Mouse (Mus musculus): ENCODE data around the gene Ngf. TPM values are rescaled to one million over a fixed set of nuclear protein-coding genes. Genes with fewer than 3 reads are reported as not detected.
A peak's percentile ranks its signal among the peaks of the same experiment; 100 is the strongest.

The Ngf gene
- polyA plus RNA-seq, 1 experiment from 2014 or later = 1.0 TPM

DNA sequence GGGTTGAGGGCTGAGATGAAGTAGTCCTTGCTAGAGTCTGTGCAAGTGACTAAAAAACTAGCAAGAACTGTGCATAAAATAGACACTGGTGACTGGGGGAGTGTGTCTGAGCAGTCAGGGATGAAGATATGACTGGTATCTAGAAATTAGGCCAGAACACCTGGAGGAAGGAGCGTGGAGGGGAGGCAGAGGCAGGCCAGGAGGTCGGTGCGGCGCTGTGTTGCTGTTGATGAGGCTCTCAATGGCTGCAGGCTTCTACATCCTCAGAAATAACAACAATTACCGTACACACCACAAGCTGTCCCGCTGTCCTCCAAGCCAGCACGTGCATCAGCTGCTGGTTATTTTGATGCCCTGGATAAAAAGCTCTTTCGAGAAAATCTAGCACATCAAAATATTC lies 2.6 kb upstream of the Ngf start:
- Histone ChIP-seq H3K27ac (ENCODE audit: low read depth, low read length) (no peak overlapping the region), H3K9ac (ENCODE audit: low read depth, low read length) (no peak overlapping the region), H3K4me3 (ENCODE audit: low read length) (no peak overlapping the region), H3K36me3 (ENCODE audit: control insufficient read depth, insufficient read depth, low read length) (no peaks in the 10 kb centered on the region), H3K4me1 (ENCODE audit: control insufficient read depth, insufficient read depth, low read depth, low read length) (no peaks in the 10 kb centered on the region; the same call in 1 of the 2 replicates), H3K9me3 (ENCODE audit: control insufficient read depth, low read length) (no peaks in the 10 kb centered on the region), H3K27me3 (replicated peaks; ENCODE audit: control insufficient read depth, insufficient read depth, low read length) (peaks cover 26% of the 10 kb centered on the region), H3K4me2 (ENCODE audit: low read length) (no peak overlapping the region)
- 80% methylated on average over 8 of the region's 8 CpGs for WGBS
- no peak for ATAC-seq

DNA sequence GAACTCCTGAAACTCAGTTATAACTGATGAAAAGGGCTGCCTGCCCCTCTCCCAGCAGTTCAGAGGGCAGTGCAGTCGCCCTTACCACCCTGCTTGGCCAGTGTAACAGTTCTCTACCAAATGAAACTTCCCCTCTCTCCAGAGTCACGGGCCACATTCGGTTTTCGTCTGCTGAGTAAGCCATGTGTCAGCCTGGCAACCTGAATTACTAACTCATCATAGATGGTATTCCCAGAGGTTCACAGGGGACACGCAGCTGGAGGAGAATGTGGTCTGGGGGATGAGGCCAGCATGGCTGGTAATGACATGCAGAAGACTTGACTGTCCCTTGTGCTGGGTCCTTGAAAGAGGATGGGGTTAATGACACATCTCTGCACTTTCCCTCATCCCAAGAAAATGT lies 1.5 kb downstream of the Ngf start:
- ATAC-seq = no peak
- no peak overlapping the region for H3K9ac ChIP-seq (ENCODE audit: low read depth, low read length)
- peaks cover 26% of the 10 kb centered on the region for H3K27me3 ChIP-seq (replicated peaks; ENCODE audit: control insufficient read depth, insufficient read depth, low read length)
- no peaks in the 10 kb centered on the region; the same call in 1 of the 2 replicates for H3K4me1 ChIP-seq (ENCODE audit: control insufficient read depth, insufficient read depth, low read depth, low read length)
- H3K27ac ChIP-seq (ENCODE audit: low read depth, low read length) = no peak overlapping the region
- H3K9me3 ChIP-seq (ENCODE audit: control insufficient read depth, low read length) = no peaks in the 10 kb centered on the region
- 73% methylated on average over 5 of the region's 5 CpGs for WGBS
- H3K4me2 ChIP-seq (ENCODE audit: low read length) = no peak overlapping the region
- H3K36me3 ChIP-seq (ENCODE audit: control insufficient read depth, insufficient read depth, low read length) = no peaks in the 10 kb centered on the region
- H3K4me3 ChIP-seq (ENCODE audit: low read length) = no peak overlapping the region

DNA sequence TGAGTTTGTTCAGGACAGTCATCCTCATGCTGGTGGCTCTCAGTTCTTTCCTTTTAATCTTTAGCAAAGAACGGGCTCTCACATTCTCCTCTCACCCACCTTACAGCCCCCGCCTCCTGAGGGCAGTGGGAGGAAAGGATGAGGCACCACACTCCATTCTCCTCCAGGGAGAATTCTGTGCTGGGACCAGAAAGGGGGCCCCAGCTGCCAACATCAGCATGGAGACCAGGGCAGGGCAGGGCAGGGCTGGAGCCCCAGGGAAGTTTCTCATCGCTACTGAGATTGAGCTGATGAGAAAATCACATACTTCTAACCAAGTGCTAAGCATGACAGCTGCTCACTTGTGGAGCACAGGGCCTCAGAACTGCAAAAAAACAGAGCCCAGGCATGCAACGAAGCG lies 2.1 kb downstream of the Ngf start:
- Histone ChIP-seq H3K9me3 (ENCODE audit: control insufficient read depth, low read length) (no peaks in the 10 kb centered on the region), H3K4me1 (ENCODE audit: control insufficient read depth, insufficient read depth, low read depth, low read length) (no peaks in the 10 kb centered on the region; the same call in 1 of the 2 replicates), H3K27ac (ENCODE audit: low read depth, low read length) (no peak overlapping the region), H3K27me3 (replicated peaks; ENCODE audit: control insufficient read depth, insufficient read depth, low read length) (peaks cover 26% of the 10 kb centered on the region), H3K36me3 (ENCODE audit: control insufficient read depth, insufficient read depth, low read length) (no peaks in the 10 kb centered on the region), H3K4me3 (ENCODE audit: low read length) (no peak overlapping the region), H3K9ac (ENCODE audit: low read depth, low read length) (no peak overlapping the region), H3K4me2 (ENCODE audit: low read length) (no peak overlapping the region)
- WGBS = 68% methylated on average over 5 of the region's 5 CpGs
- no peak for ATAC-seq

DNA sequence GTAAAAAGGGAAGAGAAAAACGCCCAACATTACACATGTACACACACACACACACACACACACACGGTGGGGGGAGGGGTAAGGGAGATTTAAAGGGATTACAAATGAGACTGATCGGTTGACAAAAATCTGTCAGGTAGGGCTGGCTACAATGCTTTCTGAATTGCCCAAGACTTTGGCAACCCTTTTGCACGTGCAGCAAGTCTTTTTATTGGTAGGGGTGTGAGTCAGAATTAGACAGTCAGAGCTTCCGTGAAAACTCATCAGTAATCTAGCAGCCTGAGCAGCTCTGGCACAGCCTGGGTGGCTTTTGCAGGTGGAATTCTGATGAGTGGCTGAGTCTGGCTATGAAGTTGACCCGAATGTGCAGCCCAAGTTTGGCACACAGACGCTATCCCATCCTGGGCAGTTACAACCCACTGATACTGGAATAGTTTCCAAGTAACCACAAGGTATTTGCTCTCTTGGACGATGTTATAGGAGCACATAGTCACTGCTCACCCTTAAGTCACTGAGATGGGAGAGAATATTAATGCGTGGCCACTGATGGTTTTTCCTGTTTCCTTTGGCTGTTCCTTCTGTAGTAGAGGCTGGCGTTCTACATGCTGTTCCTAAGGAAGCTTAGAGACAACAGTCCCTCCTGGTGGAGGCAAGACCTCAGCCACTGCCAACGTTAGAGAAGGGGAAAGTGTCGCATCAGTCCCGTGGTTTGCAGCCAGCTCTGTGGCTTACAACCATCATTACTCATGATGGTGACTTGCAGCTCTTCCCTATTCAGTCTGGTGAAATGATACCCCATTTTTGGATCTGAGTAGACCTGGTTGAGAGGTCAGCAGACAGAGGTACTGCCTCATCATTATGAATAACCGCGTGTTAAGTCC lies 4.8 kb downstream of the Ngf start:
- no peaks in the 10 kb centered on the region for H3K36me3 ChIP-seq (ENCODE audit: control insufficient read depth, insufficient read depth, low read length)
- no peak overlapping the region for H3K4me3 ChIP-seq (ENCODE audit: low read length)
- no peaks in the 10 kb centered on the region for H3K9me3 ChIP-seq (ENCODE audit: control insufficient read depth, low read length)
- H3K4me1 ChIP-seq (ENCODE audit: control insufficient read depth, insufficient read depth, low read depth, low read length) = no peaks in the 10 kb centered on the region; the same call in 1 of the 2 replicates
- peak; percentile 54 for ATAC-seq
- no peak overlapping the region for H3K27ac ChIP-seq (ENCODE audit: low read depth, low read length)
- no peak overlapping the region for H3K4me2 ChIP-seq (ENCODE audit: low read length)
- peaks cover 16% of the 10 kb centered on the region for H3K27me3 ChIP-seq (replicated peaks; ENCODE audit: control insufficient read depth, insufficient read depth, low read length)
- H3K9ac ChIP-seq (ENCODE audit: low read depth, low read length) = no peak overlapping the region
- 81% methylated on average over 15 of the region's 15 CpGs for WGBS

DNA sequence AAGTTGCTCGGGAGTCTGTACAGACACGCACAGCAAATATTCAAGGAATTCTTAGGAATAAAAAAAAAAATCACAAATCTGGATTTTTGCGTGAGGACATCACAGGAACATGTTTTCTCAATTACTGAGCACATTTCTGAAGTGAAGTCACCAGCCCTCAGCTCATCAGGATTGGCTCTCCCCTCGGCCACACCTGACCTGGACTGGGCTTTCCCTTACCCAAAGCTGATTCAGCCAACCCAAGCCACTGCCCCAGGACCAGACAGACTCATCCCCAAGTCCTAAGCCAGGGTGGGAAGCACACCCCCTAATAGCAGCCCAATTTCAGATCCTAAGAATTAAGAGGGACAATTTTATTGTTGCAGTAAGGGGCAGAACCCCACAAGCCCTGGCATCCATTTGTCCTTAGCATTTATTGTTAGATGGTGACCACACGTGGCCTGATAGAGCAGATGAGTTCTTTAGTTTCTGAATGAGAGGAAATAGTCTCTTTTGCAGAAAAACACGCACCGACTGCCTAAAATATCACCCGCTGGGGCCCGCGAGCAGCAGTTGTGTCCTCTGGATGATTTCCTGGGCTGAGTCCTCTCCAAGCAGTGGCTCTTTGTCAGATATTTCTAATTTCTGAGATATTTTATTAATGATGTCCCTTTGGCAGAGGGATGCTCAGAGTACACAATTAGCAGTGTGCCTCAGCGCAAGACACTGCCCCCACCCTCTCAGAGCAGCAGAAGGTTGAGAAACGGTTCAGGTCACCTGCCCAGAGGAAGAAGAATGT lies 8.4 kb downstream of the Ngf start:
- no peaks in the 10 kb centered on the region for H3K9me3 ChIP-seq (ENCODE audit: control insufficient read depth, low read length)
- no peaks in the 10 kb centered on the region for H3K4me1 ChIP-seq (ENCODE audit: control insufficient read depth, insufficient read depth, low read depth, low read length)
- no peaks in the 10 kb centered on the region for H3K36me3 ChIP-seq (ENCODE audit: control insufficient read depth, insufficient read depth, low read length)
- H3K9ac ChIP-seq (ENCODE audit: low read depth, low read length) = no peak overlapping the region
- whole genome bisulfite sequencing = 90% methylated on average over 12 of the region's 12 CpGs
- H3K4me2 ChIP-seq (ENCODE audit: low read length) = no peak overlapping the region
- H3K27ac ChIP-seq (ENCODE audit: low read depth, low read length) = no peak overlapping the region
- H3K27me3 ChIP-seq (replicated peaks; ENCODE audit: control insufficient read depth, insufficient read depth, low read length) = no peaks in the 10 kb centered on the region
- ATAC-seq = no peak
- no peak overlapping the region for H3K4me3 ChIP-seq (ENCODE audit: low read length)

DNA sequence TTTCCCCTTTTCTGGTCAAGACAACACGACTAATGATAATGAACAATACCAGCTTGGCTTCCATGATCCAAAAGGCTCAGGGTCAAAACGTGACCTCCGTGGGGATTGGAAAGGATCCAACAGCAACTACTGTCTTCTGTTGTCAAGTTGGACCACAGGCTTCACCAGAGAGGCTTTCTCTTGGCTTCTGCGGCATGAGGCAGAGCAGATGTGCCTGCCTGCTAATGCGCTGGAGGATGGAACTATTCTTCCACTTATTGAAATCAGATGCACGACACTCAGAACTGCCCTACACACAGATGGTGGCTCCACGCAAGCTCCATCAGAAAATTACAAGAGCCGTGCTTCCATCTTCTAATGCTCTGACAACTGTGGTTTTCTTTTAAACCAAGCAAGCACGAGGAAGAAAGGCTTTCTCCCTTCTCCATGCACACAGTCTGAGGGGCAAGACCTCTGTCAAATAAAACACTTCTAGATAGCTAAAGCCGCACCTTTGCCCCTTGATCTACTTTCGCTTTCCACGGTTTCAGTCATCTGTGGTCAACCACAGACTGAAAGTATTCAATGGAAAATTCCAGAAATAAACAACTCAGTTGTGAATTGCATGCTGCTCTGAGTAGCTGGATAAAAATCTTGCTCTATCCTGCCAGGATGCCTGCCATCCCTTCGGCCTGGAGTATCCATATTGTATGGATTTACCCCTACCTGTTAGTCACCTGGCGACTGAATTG lies 20.8 kb downstream of the Ngf start:
- H3K9ac ChIP-seq (ENCODE audit: low read depth, low read length) = no peak overlapping the region
- WGBS = 70% methylated on average over 14 of the region's 14 CpGs
- no peaks in the 10 kb centered on the region for H3K36me3 ChIP-seq (ENCODE audit: control insufficient read depth, insufficient read depth, low read length)
- no peak overlapping the region for H3K4me2 ChIP-seq (ENCODE audit: low read length)
- H3K4me3 ChIP-seq (ENCODE audit: low read length) = no peak overlapping the region
- H3K9me3 ChIP-seq (ENCODE audit: control insufficient read depth, low read length) = no peaks in the 10 kb centered on the region
- ATAC-seq = no peak
- no peaks in the 10 kb centered on the region for H3K27me3 ChIP-seq (replicated peaks; ENCODE audit: control insufficient read depth, insufficient read depth, low read length)
- H3K4me1 ChIP-seq (ENCODE audit: control insufficient read depth, insufficient read depth, low read depth, low read length) = no peaks in the 10 kb centered on the region
- H3K27ac ChIP-seq (ENCODE audit: low read depth, low read length) = no peak overlapping the region

DNA sequence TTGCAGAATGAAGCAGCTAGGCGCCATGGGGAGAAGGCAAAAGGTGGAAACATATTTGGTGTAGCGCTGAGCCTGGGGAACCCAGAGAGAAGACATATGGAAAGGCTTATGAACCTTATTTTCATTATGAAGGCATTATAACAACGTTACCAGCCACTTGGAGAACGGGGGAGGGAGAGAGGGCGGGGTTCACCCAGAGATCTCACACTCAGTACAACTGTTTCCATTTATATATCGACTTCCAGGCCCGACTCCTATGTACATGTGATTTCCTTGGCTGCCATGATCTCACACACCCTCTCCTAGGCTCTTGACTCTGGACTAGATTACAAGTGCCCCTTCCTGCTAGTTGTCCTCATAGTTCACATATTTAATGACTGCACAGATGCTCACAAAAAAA lies 28.4 kb downstream of the Ngf start:
- H3K27ac ChIP-seq (ENCODE audit: low read depth, low read length) = no peak overlapping the region
- no peak overlapping the region for H3K9ac ChIP-seq (ENCODE audit: low read depth, low read length)
- H3K4me2 ChIP-seq (ENCODE audit: low read length) = no peak overlapping the region
- H3K36me3 ChIP-seq (ENCODE audit: control insufficient read depth, insufficient read depth, low read length) = no peaks in the 10 kb centered on the region
- H3K4me1 ChIP-seq (ENCODE audit: control insufficient read depth, insufficient read depth, low read depth, low read length) = no peaks in the 10 kb centered on the region
- no peak overlapping the region for H3K4me3 ChIP-seq (ENCODE audit: low read length)
- no peaks in the 10 kb centered on the region for H3K27me3 ChIP-seq (replicated peaks; ENCODE audit: control insufficient read depth, insufficient read depth, low read length)
- no peaks in the 10 kb centered on the region for H3K9me3 ChIP-seq (ENCODE audit: control insufficient read depth, low read length)
- 87% methylated on average over 7 of the region's 7 CpGs for WGBS
- ATAC-seq = no peak

DNA sequence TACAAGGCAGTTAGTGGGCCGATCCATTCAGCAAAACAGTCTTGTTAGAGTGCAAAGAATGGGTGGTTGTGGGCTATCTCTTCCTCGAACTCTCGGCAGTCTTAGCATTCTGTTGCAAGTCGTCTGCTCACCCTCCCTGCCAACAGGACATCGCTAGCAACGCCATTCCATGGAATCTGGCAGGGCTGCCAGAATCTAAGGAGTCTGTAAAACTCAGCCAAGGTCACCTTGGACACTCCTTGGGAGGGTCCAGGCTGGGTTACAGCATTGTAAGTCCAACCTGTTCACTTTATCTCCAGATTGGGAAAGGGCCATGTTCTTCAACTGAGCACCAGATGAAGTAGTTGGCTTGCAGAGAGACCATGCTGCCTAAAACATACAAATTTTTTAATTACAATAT lies 29.2 kb downstream of the Ngf start:
- ATAC-seq = no peak

DNA sequence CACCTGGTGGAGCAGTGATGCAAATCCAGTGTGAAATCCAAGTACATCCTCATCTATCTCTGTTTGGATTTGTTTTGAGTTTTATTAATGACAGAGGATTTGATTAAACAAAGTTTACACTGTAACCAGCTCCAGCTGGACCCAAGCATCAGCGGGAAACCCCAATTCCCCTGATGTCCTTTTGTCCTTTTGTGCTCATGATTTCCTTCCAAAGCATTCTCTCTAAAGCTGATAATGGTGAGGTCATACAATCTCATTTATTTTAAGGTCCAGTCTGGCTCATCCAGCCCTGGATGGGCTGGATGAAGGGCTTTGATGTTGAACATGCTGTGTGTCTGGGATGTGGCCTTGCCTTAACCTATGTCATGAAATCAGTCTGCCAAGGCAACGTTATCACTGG lies 30.3 kb downstream of the Ngf start:
- Histone ChIP-seq H3K4me1 (ENCODE audit: control insufficient read depth, insufficient read depth, low read depth, low read length) (no peaks in the 10 kb centered on the region), H3K27ac (ENCODE audit: low read depth, low read length) (no peak overlapping the region), H3K27me3 (replicated peaks; ENCODE audit: control insufficient read depth, insufficient read depth, low read length) (no peaks in the 10 kb centered on the region), H3K36me3 (ENCODE audit: control insufficient read depth, insufficient read depth, low read length) (no peaks in the 10 kb centered on the region), H3K9me3 (ENCODE audit: control insufficient read depth, low read length) (no peaks in the 10 kb centered on the region), H3K4me2 (ENCODE audit: low read length) (no peak overlapping the region), H3K9ac (ENCODE audit: low read depth, low read length) (no peak overlapping the region), H3K4me3 (ENCODE audit: low read length) (no peak overlapping the region)
- no peak for ATAC-seq
- 79% methylated on average over 2 of the region's 2 CpGs for WGBS

More for the DNA sequence above, 29.2 kb downstream of the Ngf start:
- H3K36me3 ChIP-seq (ENCODE audit: control insufficient read depth, insufficient read depth, low read length) = no peaks in the 10 kb centered on the region
- H3K4me3 ChIP-seq (ENCODE audit: low read length) = no peak overlapping the region
- H3K4me2 ChIP-seq (ENCODE audit: low read length) = no peak overlapping the region
- H3K27me3 ChIP-seq (replicated peaks; ENCODE audit: control insufficient read depth, insufficient read depth, low read length) = no peaks in the 10 kb centered on the region
- H3K27ac ChIP-seq (ENCODE audit: low read depth, low read length) = no peak overlapping the region
- H3K9me3 ChIP-seq (ENCODE audit: control insufficient read depth, low read length) = no peaks in the 10 kb centered on the region
- WGBS = 77% methylated on average over 6 of the region's 6 CpGs
- H3K4me1 ChIP-seq (ENCODE audit: control insufficient read depth, insufficient read depth, low read depth, low read length) = no peaks in the 10 kb centered on the region
- H3K9ac ChIP-seq (ENCODE audit: low read depth, low read length) = no peak overlapping the region
